Mouse (Mus musculus) urinary bladder, postnatal 14 days (tissue): Measurements from ENCODE around the gene 4930404H24Rik.

Source experiments
- DNase-seq: peaks from one replicate; pipeline ENCODE4 v3.0.0; 2021; ENCODE audit warnings: low spot score

4930404H24Rik gene

GRCm38 (mm10) chr2:153533981-153534380 lies 41.4 kb downstream of the 4930404H24Rik start:
- DNase-seq = no peak

DNA sequence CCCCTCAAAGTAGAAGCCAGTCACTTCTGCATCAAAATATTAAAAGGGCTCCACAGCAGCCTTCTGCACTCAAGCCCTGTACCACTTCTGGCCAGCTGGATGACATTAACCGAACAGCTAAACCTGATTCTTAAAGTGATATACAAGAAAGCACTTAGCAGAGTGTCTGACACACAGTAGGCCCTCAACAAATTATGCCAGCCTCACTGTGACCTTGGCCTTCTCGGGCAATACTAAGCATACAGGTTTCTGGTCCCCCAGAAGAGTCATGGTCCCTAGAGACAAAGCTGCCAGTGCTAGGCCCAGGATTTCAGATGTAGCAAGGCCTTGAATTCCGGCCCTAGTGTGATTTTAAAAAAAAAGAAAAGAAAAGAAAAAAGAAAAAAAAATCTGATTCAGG lies 46.3 kb downstream of the 4930404H24Rik start:
- no peak for DNase-seq

- no peak for DNase-seq
These were observed 50.5 kb downstream of the 4930404H24Rik start for GRCm38 (mm10) chr2:153542936-153543668.
